Mouse (Mus musculus): ENCODE measurements around the gene Ugt1a6a. TPM values are rescaled to one million over a fixed set of nuclear protein-coding genes. Genes with fewer than 3 reads are reported as not detected.

Ugt1a6a gene
- polyA plus RNA-seq, 1 experiment: 34.0 TPM

DNA sequence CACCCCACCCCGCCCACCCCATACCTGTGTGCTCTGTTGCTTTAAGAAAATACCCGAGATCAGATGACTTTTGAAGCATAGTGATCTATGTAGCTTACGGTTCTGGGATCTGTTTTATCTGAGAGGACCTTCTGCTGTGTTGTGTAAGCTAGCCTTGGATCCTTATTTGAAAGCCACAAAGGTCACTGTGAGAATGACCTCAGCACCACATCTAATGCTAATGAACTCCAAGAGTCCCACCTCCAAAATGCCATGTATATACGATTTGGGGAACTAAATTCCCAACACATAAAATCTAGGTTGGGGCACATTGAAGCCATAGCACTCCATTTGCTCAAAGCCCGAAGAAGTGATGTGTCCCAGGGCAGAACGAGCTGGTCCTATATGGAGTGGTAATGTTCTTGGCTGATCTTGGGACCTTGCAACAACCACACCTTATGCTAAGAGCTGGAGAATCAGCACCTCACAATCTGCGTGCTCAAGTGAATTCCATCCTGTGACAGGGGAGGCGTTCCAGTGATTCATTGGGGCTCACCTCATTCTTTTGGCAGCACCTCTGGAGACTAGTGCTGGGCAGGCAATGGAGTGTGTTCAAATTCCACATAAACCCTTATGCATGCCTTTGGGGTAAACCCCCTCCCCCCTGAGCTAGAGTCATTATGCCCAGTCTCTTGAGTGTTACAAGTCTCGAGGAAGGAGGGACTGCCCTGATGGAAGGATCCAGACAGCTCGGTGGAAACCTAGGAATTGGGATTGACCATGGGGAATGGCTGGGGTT lies 122.5 kb downstream of the Ugt1a6a start:
- H3K4me3 ChIP-seq (ENCODE audit: insufficient read depth, low read length): no peak overlapping the region
- H3K4me1 ChIP-seq (ENCODE audit: control insufficient read depth, insufficient read depth, low read length): peaks cover 3% of the 10 kb centered on the region
- no peak overlapping the region for H3K27ac ChIP-seq (ENCODE audit: insufficient read depth, low read depth, low read length)
- no peak for TF ChIP-seq CTCF (IDR thresholded peaks at IDR 0.05; ENCODE audit: low read depth, low read length)
- no peak for TF ChIP-seq POLR2A (IDR thresholded peaks at IDR 0.05; ENCODE audit: borderline replicate concordance, low read depth, low read length)

GRCm38 (mm10) chr1:88257681-88258080 lies 123.1 kb downstream of the Ugt1a6a start:
- Histone ChIP-seq H3K4me3 (ENCODE audit: insufficient read depth, low read length) (no peak overlapping the region), H3K4me1 (ENCODE audit: control insufficient read depth, insufficient read depth, low read length) (peaks cover 9% of the 10 kb centered on the region), H3K27ac (ENCODE audit: insufficient read depth, low read depth, low read length) (no peak overlapping the region)
- TF ChIP-seq CTCF (IDR thresholded peaks at IDR 0.05; ENCODE audit: low read depth, low read length) (no peak), POLR2A (IDR thresholded peaks at IDR 0.05; ENCODE audit: borderline replicate concordance, low read depth, low read length) (no peak)

- peaks cover 12% of the 10 kb centered on the region for H3K4me1 ChIP-seq (ENCODE audit: control insufficient read depth, insufficient read depth, low read length)
These were observed 123.8 kb downstream of the Ugt1a6a start for GRCm38 (mm10) chr1:88258361-88258760.

DNA sequence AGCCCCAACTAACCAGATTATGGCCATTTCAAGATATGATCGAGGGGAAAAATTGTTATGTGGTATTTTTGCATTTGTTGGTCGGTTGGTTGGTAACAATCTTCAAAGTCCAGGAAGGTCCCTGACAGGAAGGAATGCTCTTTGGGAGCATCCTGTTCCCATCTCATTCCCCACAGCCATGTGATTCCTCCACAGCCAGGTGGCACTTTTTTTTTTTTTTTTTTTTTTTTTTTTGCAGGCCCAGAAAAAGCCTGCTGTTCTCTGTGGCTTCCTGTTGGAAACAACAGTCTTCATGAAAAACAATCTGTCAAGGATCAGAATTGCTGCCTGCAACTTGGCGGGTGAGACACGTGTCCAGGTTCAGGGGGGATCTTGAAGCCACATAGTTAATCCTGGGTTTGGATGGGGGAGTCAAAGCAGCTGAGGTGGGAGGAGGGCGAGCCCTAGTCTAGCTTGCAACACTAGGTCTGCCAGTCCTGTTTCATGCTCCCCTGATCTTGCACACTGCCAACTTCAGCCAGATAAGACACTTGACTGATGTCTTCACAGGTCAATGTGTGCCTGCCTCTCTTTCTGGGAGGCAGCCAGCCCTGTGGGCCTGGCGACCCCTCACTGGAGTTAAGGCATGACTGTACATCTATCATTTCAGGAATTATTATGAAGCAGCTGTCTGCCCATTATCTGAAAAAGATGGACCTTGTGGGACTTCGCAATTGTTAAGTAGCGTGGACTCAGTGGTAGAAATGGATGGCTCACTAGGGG lies 124.5 kb downstream of the Ugt1a6a start:
- no peak overlapping the region for H3K27ac ChIP-seq (ENCODE audit: insufficient read depth, low read depth, low read length)
- H3K4me1 ChIP-seq (ENCODE audit: control insufficient read depth, insufficient read depth, low read length): peaks cover 12% of the 10 kb centered on the region
- H3K4me3 ChIP-seq (ENCODE audit: insufficient read depth, low read length): no peak overlapping the region
- no peak for TF ChIP-seq CTCF (IDR thresholded peaks at IDR 0.05; ENCODE audit: low read depth, low read length)
- TF ChIP-seq POLR2A (IDR thresholded peaks at IDR 0.05; ENCODE audit: borderline replicate concordance, low read depth, low read length): no peak

More at GRCm38 (mm10) chr1:88258361-88258760, 123.8 kb downstream of the Ugt1a6a start:
- Histone ChIP-seq H3K4me3 (ENCODE audit: insufficient read depth, low read length) (no peak overlapping the region), H3K27ac (ENCODE audit: insufficient read depth, low read depth, low read length) (no peak overlapping the region)
- no peak for TF ChIP-seq POLR2A (IDR thresholded peaks at IDR 0.05; ENCODE audit: borderline replicate concordance, low read depth, low read length)
- TF ChIP-seq CTCF (IDR thresholded peaks at IDR 0.05; ENCODE audit: low read depth, low read length): no peak

DNA sequence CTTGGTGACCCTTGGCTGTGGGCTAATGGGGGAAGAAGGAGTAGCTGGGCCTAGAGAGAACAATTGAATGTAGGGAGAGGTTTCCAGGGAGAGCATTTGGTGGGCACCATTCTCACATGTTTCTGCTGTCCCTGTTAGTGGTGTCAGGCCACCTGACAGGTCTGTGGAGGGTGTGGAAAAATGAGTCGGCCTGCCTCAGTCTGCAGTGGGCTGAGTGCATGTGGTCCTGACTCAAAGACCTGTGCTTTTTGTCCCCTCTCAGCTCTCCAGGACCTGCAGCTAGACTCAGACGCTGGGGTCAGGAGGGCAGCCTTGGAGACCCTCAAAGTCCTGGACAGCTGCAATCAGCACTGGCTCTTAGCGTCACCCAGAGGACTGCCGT lies 125.0 kb downstream of the Ugt1a6a start:
- no peak overlapping the region for H3K4me3 ChIP-seq (ENCODE audit: insufficient read depth, low read length)
- TF ChIP-seq POLR2A (IDR thresholded peaks at IDR 0.05; ENCODE audit: borderline replicate concordance, low read depth, low read length) (no peak), CTCF (IDR thresholded peaks at IDR 0.05; ENCODE audit: low read depth, low read length) (no peak)
- no peak overlapping the region for H3K27ac ChIP-seq (ENCODE audit: insufficient read depth, low read depth, low read length)
- peaks cover 12% of the 10 kb centered on the region for H3K4me1 ChIP-seq (ENCODE audit: control insufficient read depth, insufficient read depth, low read length)

DNA sequence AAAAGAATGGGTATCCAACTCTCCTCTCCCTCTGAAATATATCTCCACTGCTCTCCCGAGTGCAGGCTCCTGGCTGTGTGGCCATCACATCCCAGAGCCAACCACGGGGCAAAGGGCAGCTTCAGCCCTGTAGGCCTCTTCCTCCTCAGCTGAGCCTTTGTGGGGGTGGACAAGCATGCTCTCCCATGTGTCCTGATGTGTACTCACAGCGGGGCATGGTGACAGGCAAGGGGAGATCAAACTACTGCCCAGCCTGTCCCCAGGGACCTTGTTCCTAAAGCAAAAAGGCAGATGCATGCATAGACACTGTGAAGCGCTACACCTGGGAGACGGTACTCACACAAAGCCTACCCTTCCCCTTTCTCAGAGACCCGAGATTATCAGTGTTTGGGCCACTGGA lies 125.5 kb downstream of the Ugt1a6a start:
- TF ChIP-seq POLR2A (IDR thresholded peaks at IDR 0.05; ENCODE audit: borderline replicate concordance, low read depth, low read length): no peak
- TF ChIP-seq CTCF (IDR thresholded peaks at IDR 0.05; ENCODE audit: low read depth, low read length): no peak
- no peak overlapping the region for H3K27ac ChIP-seq (ENCODE audit: insufficient read depth, low read depth, low read length)
- H3K4me1 ChIP-seq (ENCODE audit: control insufficient read depth, insufficient read depth, low read length): peaks cover 12% of the 10 kb centered on the region
- H3K4me3 ChIP-seq (ENCODE audit: insufficient read depth, low read length): no peak overlapping the region

GRCm38 (mm10) chr1:88260604-88261377 lies 126.2 kb downstream of the Ugt1a6a start:
- no peak overlapping the region for H3K27ac ChIP-seq (ENCODE audit: insufficient read depth, low read depth, low read length)
- no peak overlapping the region for H3K4me3 ChIP-seq (ENCODE audit: insufficient read depth, low read length)
- H3K4me1 ChIP-seq (ENCODE audit: control insufficient read depth, insufficient read depth, low read length): peaks cover 12% of the 10 kb centered on the region
- TF ChIP-seq POLR2A (IDR thresholded peaks at IDR 0.05; ENCODE audit: borderline replicate concordance, low read depth, low read length) (no peak), CTCF (IDR thresholded peaks at IDR 0.05; ENCODE audit: low read depth, low read length) (no peak)

- Histone ChIP-seq H3K4me1 (ENCODE audit: control insufficient read depth, insufficient read depth, low read length) (peaks cover 12% of the 10 kb centered on the region), H3K4me3 (ENCODE audit: insufficient read depth, low read length) (no peak overlapping the region), H3K27ac (ENCODE audit: insufficient read depth, low read depth, low read length) (no peak overlapping the region)
- TF ChIP-seq POLR2A (IDR thresholded peaks at IDR 0.05; ENCODE audit: borderline replicate concordance, low read depth, low read length) (no peak), CTCF (IDR thresholded peaks at IDR 0.05; ENCODE audit: low read depth, low read length) (no peak)
These were observed 127.1 kb downstream of the Ugt1a6a start for GRCm38 (mm10) chr1:88261706-88262105.

DNA sequence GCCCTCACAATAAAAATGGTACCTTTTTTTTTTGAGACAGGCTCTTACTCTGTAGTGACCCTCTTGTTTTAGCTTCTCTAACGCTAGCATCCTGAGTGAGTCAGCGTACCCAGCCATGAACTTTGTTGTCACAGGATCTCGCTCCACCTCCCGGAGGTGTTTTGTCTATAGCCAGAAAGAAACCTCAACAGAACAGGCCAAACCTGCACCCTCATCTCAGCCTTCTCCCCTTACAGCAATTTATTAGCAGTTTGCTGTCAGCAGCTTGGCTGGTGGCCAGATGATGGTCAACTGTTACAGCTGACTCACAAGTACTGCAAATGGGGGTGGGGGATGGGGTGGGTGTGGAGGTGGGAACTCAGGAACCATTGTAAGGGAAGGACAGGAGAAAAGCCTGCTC lies 127.6 kb downstream of the Ugt1a6a start:
- TF ChIP-seq POLR2A (IDR thresholded peaks at IDR 0.05; ENCODE audit: borderline replicate concordance, low read depth, low read length) (no peak), CTCF (IDR thresholded peaks at IDR 0.05; ENCODE audit: low read depth, low read length) (no peak)
- Histone ChIP-seq H3K4me1 (ENCODE audit: control insufficient read depth, insufficient read depth, low read length) (peaks cover 12% of the 10 kb centered on the region), H3K27ac (ENCODE audit: insufficient read depth, low read depth, low read length) (no peak overlapping the region), H3K4me3 (ENCODE audit: insufficient read depth, low read length) (no peak overlapping the region)

Data from bone marrow macrophage, adult 2 months (primary cell).